Mouse (Mus musculus) midbrain, embryonic 15.5 days (tissue): Measurements from ENCODE around the gene Tmem123. TPM values are rescaled to one million over a fixed set of nuclear protein-coding genes. Genes with fewer than 3 reads are reported as not detected.

Experiments
- ATAC-seq: fragments of 200-750 bp; cut with Nextera tagmentation; replicated peaks from 2 replicates; pipeline ENCODE4 v1.8.0; 2017; ENCODE audit warnings: moderate TSS enrichment
- H3K27ac ChIP-seq: fragments of 300-500 bp; sonication (generic); 2 replicates; pipeline ENCODE4 v1.5.1; 2015; ENCODE audit warnings: mild to moderate bottlenecking, inconsistent platforms
- H3K27me3 ChIP-seq: fragments of 300-500 bp; sonication (generic); replicated peaks from 2 replicates; pipeline ENCODE4 v1.6.1; 2015; ENCODE audit warnings: inconsistent platforms
- H3K36me3 ChIP-seq: fragments of 300-500 bp; sonication (generic); replicated peaks from 2 replicates; pipeline ENCODE4 v1.6.1; 2015; ENCODE audit warnings: inconsistent platforms
- H3K4me1 ChIP-seq: fragments of 300-500 bp; sonication (generic); 2 replicates; pipeline ENCODE4 v1.6.1; 2015; ENCODE audit warnings: inconsistent platforms
- H3K4me2 ChIP-seq: fragments of 300-500 bp; sonication (generic); 2 replicates; pipeline ENCODE4 v1.6.1; 2015; ENCODE audit warnings: inconsistent platforms, mild to moderate bottlenecking, moderate library complexity
- H3K4me3 ChIP-seq: fragments of 300-500 bp; sonication (generic); 2 replicates; pipeline ENCODE4 v1.5.1; 2015; ENCODE audit warnings: mild to moderate bottlenecking, inconsistent platforms
- H3K9ac ChIP-seq: fragments of 300-500 bp; sonication (generic); 2 replicates; pipeline ENCODE4 v1.6.1; 2015; ENCODE audit warnings: mild to moderate bottlenecking, inconsistent platforms
- H3K9me3 ChIP-seq: fragments of 300-500 bp; sonication (generic); 2 replicates; pipeline ENCODE4 v1.6.1; 2016; ENCODE audit warnings: inconsistent platforms
- WGBS: fragments of 180-500 bp; shearing (Covaris S2); methylation state at CpG from one replicate; pipeline ENCODE4 v1.1.7; 2015; ENCODE audit warnings: mixed read lengths; 5-methylcytosine and 5-hydroxymethylcytosine counted together
- polyA plus RNA-seq: library from polyadenylated mRNA; unstranded; fragments of >200 nt; fragmentation: Nextera tagmentation; extraction: Ambion mirVana; gene quantifications from 2 replicates; pipeline ENCODE4 v1.2.1, GENCODE M21; 2015

Gene Tmem123
- polyA plus RNA-seq, 1 experiment from 2014 or later = 18.0 TPM

DNA sequence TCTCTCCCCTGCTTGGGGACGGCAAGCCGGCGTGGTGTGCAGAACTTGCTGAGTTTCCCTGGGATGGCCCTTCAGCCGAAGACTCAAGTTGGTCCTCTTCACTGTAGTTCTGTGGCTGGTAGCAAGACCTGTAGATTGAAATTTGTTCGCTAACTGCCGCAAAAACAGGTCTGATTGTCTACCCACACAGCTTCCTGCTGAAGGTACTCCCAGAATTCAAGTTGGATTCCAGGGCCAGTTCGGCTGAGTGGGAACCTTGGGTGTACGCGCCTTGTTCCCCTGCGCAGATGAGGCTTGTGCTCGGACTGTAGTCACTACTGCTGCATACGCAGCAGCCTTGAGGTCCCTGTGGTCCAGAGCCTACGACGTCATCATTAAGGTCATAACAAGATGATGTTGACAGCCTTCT lies 626 bp downstream of the Tmem123 start:
- peaks cover 18% of the 10 kb centered on the region for H3K27me3 ChIP-seq
- H3K4me1 ChIP-seq = peaks cover 18% of the 10 kb centered on the region
- peak overlapping the region; percentile 53 for H3K9ac ChIP-seq
- H3K4me2 ChIP-seq = peak overlapping the region; percentile 92
- no peaks in the 10 kb centered on the region for H3K9me3 ChIP-seq
- H3K27ac ChIP-seq = peak overlapping the region; percentile 32; the same call in 1 of the 2 replicates
- peak; percentile 52 for ATAC-seq
- under 1% methylated on average over 14 of the region's 14 CpGs for WGBS
- peak overlapping the region; percentile 73 for H3K4me3 ChIP-seq
- H3K36me3 ChIP-seq = no peaks in the 10 kb centered on the region

DNA sequence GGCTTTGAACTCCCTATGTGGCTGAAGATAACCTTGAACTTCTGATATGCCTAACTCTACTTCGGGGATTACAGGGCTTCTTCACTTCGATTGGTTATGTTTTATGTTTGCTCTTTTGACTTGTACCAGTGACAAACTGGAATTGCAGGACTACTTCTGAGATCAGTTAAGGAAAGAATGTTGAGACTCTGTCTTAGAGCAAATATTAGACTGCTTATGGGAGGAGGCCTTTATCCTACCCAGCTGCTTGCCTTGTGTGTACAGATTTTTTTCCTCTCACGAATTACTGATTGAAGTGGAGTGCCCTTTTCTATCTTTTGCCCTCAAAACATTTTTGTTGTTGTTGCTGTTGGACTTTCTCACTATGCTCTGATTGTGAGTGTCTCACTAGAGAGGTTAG lies 1.4 kb downstream of the Tmem123 start:
- H3K4me1 ChIP-seq = peaks cover 18% of the 10 kb centered on the region
- no peak overlapping the region for H3K4me3 ChIP-seq
- H3K27ac ChIP-seq = no peak overlapping the region
- H3K9ac ChIP-seq = no peak overlapping the region
- ATAC-seq = no peak
- no peaks in the 10 kb centered on the region for H3K9me3 ChIP-seq
- H3K27me3 ChIP-seq = peaks cover 18% of the 10 kb centered on the region
- H3K36me3 ChIP-seq = no peaks in the 10 kb centered on the region
- WGBS = 65% methylated on average over 3 of the region's 3 CpGs
- peak overlapping the region; percentile 92; the same call in 1 of the 2 replicates for H3K4me2 ChIP-seq

DNA sequence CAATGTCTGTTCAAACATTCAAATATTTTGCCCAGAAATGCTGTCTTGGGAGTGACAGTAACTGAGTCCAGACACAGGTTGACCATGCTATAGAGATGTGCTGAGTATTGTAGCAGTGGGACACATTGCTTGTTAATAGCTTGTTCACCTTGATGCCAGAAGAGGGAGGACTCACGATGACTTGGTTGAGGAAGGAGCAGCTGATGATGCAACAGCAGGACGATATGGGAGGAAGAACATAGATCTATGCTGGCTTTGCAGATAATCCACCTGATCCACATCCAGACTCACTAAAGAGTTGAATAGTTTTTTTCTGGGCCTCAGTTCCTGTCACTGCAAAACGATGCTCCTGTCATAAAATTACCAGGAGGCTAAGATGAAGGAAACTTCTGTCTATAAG lies 2.7 kb downstream of the Tmem123 start:
- Histone ChIP-seq H3K4me1 (peaks cover 18% of the 10 kb centered on the region), H3K9me3 (no peaks in the 10 kb centered on the region), H3K9ac (no peak overlapping the region), H3K4me3 (no peak overlapping the region), H3K27me3 (peaks cover 16% of the 10 kb centered on the region), H3K36me3 (no peaks in the 10 kb centered on the region), H3K4me2 (no peak overlapping the region), H3K27ac (no peak overlapping the region)
- no peak for ATAC-seq
- 77% methylated on average over 3 of the region's 3 CpGs for WGBS

- no peak overlapping the region for H3K9ac ChIP-seq
- H3K27ac ChIP-seq = peak overlapping the region; percentile 12; the same call in 1 of the 2 replicates
- peak; percentile 34; the same call in 1 of the 2 replicates for ATAC-seq
- H3K4me2 ChIP-seq = no peak overlapping the region
- H3K4me1 ChIP-seq = peaks cover 18% of the 10 kb centered on the region
- no peak overlapping the region for H3K4me3 ChIP-seq
- peaks cover 7% of the 10 kb centered on the region for H3K27me3 ChIP-seq
- WGBS = 2% methylated on average over 2 of the region's 2 CpGs
- no peaks in the 10 kb centered on the region for H3K36me3 ChIP-seq
- no peaks in the 10 kb centered on the region for H3K9me3 ChIP-seq
Observed at GRCm38 (mm10) chr9:7767526-7767925, 3.7 kb downstream of the Tmem123 start.

GRCm38 (mm10) chr9:7769081-7769480 lies 5.2 kb downstream of the Tmem123 start:
- Histone ChIP-seq H3K4me2 (no peak overlapping the region), H3K4me3 (no peak overlapping the region), H3K36me3 (no peaks in the 10 kb centered on the region), H3K4me1 (peaks cover 13% of the 10 kb centered on the region), H3K9ac (no peak overlapping the region), H3K9me3 (no peaks in the 10 kb centered on the region), H3K27ac (no peak overlapping the region), H3K27me3 (no peaks in the 10 kb centered on the region)
- WGBS = 69% methylated on average over 4 of the region's 4 CpGs
- ATAC-seq = no peak

DNA sequence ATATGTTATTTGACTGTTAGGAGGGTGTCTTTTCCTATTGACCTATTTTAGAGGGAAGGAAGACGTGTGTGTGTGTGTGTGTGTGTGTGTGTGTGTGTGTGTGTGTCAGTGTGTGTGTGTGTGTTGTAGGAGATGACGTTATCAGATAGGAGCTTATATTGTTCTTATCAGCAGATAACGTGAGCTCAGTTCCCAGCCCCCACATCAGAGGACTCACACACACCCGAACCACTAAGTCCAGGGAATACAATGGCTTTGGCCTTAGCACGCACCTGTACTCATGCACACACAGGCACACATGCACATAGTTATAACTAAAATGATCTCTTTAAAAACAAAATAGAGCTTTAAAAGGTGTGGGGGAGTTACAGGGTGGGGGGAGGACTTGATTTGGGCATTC lies 5.7 kb downstream of the Tmem123 start:
- Histone ChIP-seq H3K4me2 (no peak overlapping the region), H3K27me3 (no peaks in the 10 kb centered on the region), H3K4me1 (peaks cover 10% of the 10 kb centered on the region), H3K9me3 (no peaks in the 10 kb centered on the region), H3K4me3 (no peak overlapping the region), H3K9ac (no peak overlapping the region), H3K36me3 (no peaks in the 10 kb centered on the region), H3K27ac (no peak overlapping the region)
- WGBS = 89% methylated on average over 5 of the region's 5 CpGs
- ATAC-seq = no peak

DNA sequence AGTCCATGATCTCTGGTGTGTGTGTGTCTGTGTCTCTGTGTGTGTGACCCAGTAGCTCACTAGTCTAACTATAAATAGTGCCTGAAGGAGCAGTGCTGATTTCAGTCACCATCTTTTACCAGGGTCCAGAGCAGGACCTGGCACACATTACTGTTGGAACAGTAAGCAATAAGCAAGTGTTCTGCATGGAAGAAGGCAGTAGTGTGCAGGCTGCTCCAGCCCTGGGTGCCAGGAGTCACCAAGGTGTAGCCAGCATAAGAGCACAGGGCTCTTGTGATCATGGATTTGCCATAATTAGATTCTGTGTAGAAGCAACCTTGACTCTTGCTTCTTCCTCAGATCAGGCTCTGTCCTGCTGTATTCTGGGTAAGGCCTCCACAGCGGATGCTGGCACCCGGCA lies 8.5 kb downstream of the Tmem123 start:
- no peak overlapping the region for H3K27ac ChIP-seq
- no peak overlapping the region for H3K4me2 ChIP-seq
- H3K9ac ChIP-seq = no peak overlapping the region
- no peaks in the 10 kb centered on the region for H3K27me3 ChIP-seq
- peaks cover 7% of the 10 kb centered on the region for H3K4me1 ChIP-seq
- no peak for ATAC-seq
- no peaks in the 10 kb centered on the region for H3K36me3 ChIP-seq
- no peak overlapping the region for H3K4me3 ChIP-seq
- H3K9me3 ChIP-seq = no peaks in the 10 kb centered on the region
- 78% methylated on average over 2 of the region's 2 CpGs for WGBS

DNA sequence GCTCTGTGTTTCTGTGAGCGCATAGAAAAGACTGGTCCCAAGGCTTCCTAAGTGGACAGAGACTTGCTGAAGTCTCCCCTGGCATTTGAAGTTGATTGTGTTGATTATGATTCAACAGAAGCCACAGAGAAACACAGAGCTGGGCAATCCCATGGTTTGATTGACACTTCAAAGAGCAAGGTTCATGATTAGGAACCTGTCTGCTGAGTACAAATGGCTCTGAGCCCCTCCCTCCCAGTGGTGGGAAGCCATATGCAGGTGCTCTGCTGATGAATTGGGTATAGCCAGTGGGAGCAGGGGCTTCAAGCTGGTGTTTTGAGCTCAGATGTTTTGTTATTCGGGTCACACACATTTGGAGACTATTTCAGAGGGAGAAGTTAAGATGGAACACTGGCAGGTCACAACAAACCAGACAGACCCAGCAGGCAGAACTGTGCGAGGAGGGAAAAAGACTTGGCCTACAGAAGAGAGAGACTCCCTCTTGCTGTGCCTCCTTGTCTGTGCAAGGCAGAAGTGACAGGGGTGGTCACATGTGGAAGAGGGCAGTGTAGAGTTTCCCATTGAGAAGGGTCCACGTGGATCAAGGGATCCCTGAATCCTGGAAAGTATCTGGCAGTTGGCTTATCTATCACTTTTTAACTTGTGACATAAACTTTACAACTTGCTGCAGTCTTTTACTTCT lies 9.1 kb downstream of the Tmem123 start:
- peak; percentile 51; the same call in 1 of the 2 replicates for ATAC-seq
- no peaks in the 10 kb centered on the region for H3K27me3 ChIP-seq
- H3K27ac ChIP-seq = no peak overlapping the region
- H3K9me3 ChIP-seq = no peaks in the 10 kb centered on the region
- H3K9ac ChIP-seq = no peak overlapping the region
- no peak overlapping the region for H3K4me2 ChIP-seq
- 65% methylated on average over 4 of the region's 4 CpGs for WGBS
- H3K4me3 ChIP-seq = no peak overlapping the region
- peaks cover 1% of the 10 kb centered on the region for H3K4me1 ChIP-seq
- H3K36me3 ChIP-seq = no peaks in the 10 kb centered on the region

DNA sequence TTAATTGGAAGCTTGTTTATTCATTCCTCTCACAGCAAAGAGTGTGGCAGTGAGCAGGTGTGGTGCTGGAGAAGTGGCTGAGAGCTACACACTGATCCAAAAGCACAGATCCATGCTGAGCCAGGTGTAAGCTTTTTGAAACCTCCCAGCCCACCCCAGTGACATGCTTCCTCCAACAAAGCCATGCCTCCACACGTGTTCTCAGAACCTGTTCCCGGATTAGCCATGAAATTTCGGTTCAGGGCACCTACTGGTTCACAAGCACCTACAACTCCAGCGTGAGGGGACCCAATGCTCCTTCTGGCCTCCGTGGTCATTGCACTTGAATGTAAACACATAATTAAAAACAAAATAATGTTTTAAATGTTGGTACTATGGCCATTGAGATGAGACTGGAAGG lies 9.8 kb downstream of the Tmem123 start:
- WGBS = 94% methylated on average over 5 of the region's 5 CpGs
- H3K27ac ChIP-seq = no peak overlapping the region
- no peaks in the 10 kb centered on the region for H3K4me1 ChIP-seq
- H3K27me3 ChIP-seq = no peaks in the 10 kb centered on the region
- no peak for ATAC-seq
- no peaks in the 10 kb centered on the region for H3K36me3 ChIP-seq
- no peak overlapping the region for H3K4me2 ChIP-seq
- H3K4me3 ChIP-seq = no peak overlapping the region
- no peak overlapping the region for H3K9ac ChIP-seq
- no peaks in the 10 kb centered on the region for H3K9me3 ChIP-seq

DNA sequence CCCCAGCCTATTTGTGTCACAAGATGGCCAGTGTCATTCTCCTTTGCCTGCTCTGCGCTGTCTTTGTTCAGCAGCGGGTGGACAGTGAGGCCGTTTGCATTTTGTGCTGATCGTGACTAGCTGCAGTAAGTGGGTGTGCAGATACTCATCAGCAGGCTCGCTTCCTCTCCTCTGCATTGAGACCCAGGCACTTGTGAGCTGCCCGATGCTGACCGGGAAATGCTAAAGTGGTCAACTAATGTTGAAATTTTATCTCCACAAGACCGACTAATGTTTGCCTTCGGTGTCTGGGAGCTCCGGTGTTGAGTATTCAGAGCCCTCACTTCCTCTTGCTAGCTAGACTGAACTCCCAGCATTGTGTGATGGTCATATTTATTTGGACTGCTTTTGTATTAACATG lies 10.7 kb downstream of the Tmem123 start:
- Histone ChIP-seq H3K4me2 (no peak overlapping the region), H3K4me1 (no peaks in the 10 kb centered on the region), H3K36me3 (no peaks in the 10 kb centered on the region), H3K4me3 (no peak overlapping the region), H3K27me3 (no peaks in the 10 kb centered on the region), H3K9ac (no peak overlapping the region), H3K9me3 (no peaks in the 10 kb centered on the region), H3K27ac (no peak overlapping the region)
- 85% methylated on average over 10 of the region's 10 CpGs for WGBS
- no peak for ATAC-seq

GRCm38 (mm10) chr9:7775011-7775410 lies 11.2 kb downstream of the Tmem123 start:
- H3K9me3 ChIP-seq = no peaks in the 10 kb centered on the region
- H3K4me3 ChIP-seq = no peak overlapping the region
- H3K4me2 ChIP-seq = no peak overlapping the region
- no peaks in the 10 kb centered on the region for H3K4me1 ChIP-seq
- H3K9ac ChIP-seq = no peak overlapping the region
- 93% methylated on average over 2 of the region's 2 CpGs for WGBS
- no peaks in the 10 kb centered on the region for H3K27me3 ChIP-seq
- no peaks in the 10 kb centered on the region for H3K36me3 ChIP-seq
- no peak for ATAC-seq
- H3K27ac ChIP-seq = no peak overlapping the region

GRCm38 (mm10) chr9:7775986-7776385 lies 12.1 kb downstream of the Tmem123 start:
- ATAC-seq = no peak
- no peaks in the 10 kb centered on the region for H3K9me3 ChIP-seq
- H3K4me1 ChIP-seq = no peaks in the 10 kb centered on the region
- H3K4me3 ChIP-seq = no peak overlapping the region
- H3K9ac ChIP-seq = no peak overlapping the region
- H3K27me3 ChIP-seq = no peaks in the 10 kb centered on the region
- no peak overlapping the region for H3K27ac ChIP-seq
- WGBS = 66% methylated on average over 3 of the region's 3 CpGs
- no peak overlapping the region for H3K4me2 ChIP-seq
- H3K36me3 ChIP-seq = no peaks in the 10 kb centered on the region

DNA sequence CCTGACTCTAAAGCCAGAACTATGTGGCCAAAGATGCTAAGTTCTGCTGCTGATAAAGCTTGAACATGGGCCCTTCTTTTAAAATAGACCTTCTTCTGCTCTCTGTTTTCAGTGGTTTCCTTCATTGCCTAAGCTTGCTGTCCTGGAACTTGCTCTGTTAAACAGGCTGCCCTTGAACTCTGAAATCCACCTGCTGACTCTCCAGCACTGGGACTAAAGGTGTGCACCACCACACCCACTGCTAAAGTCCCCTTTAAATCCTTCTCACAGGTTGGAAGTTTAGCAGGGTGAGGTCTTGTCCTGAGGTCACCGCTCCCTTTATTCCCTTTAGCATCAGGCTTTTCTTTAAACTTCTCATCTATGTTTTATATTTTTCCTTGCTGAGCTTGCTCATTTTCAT lies 13.1 kb downstream of the Tmem123 start:
- Histone ChIP-seq H3K36me3 (no peaks in the 10 kb centered on the region), H3K9ac (no peak overlapping the region), H3K9me3 (no peaks in the 10 kb centered on the region), H3K27me3 (no peaks in the 10 kb centered on the region), H3K27ac (no peak overlapping the region), H3K4me2 (no peak overlapping the region), H3K4me1 (no peaks in the 10 kb centered on the region), H3K4me3 (no peak overlapping the region)
- ATAC-seq = no peak
- 100% methylated on average over 1 of the region's 1 CpGs for WGBS
